Mouse (Mus musculus): ENCODE data around the gene Insl6. TPM values are rescaled to one million over a fixed set of nuclear protein-coding genes. Genes with fewer than 3 reads are reported as not detected.
A peak's percentile ranks its signal among the peaks of the same experiment; 100 is the strongest.

The Insl6 gene
- polyA plus RNA-seq, 1 experiment from 2014 or later, result 2.6 TPM

DNA sequence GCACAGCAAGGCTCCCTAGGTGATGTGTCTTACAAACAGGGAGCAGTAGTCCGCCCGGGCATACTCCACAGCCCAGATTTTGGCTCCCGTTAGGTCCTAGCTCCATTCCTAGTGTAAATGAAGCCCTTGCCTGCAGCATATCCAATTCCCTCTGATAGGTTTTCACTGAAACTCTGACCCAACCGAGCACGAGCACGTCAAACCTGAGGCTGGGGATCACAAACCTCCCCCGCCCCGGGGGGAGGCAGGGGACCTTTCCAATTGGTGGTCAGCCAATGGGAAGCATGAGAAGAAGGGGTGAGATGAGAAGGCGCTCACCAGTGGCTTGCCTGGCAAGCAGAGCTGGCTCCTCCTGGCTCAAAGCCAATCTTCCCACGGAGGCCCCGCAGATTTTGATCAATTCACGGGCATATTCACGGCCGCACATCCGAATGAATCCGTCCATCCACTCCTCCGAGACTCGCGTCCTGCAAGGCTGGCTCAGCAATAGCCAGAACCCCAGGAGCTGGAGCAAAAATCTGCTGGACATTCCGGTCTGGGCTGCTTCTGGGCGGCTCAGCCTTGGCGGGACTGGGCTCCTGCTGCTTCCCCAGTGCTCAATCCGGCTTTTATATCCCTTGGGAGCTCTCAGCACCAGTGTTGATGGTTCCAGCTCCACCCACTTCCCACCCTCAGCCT is 9.1 kb upstream of the Insl6 start, which contains the start of gene Rln1:
Gene Rln1 (minus strand): TSS at position 603 of the 678 bp plus-strand sequence.
- Histone ChIP-seq H3K27me3 (ENCODE audit: insufficient read depth, low read length) (peaks cover 19% of the 10 kb centered on the region), H3K4me3 (ENCODE audit: low read depth, low read length) (peak within 1 kb of the TSS; percentile 38), H3K4me1 (ENCODE audit: insufficient read depth) (peaks cover 7% of the 10 kb centered on the region; the same call in 1 of the 2 replicates), H3K36me3 (ENCODE audit: insufficient read depth) (no peaks in the 10 kb centered on the region), H3K4me2 (peak within 1 kb of the TSS; percentile 80), H3K9ac (peak within 1 kb of the TSS; percentile 60), H3K27ac (ENCODE audit: low read depth) (no peak within 1 kb of the TSS), H3K9me3 (ENCODE audit: low read depth, low read length) (no peaks in the 10 kb centered on the region)
- no peak for TF ChIP-seq CTCF (IDR thresholded peaks at IDR 0.05; ENCODE audit: low read depth)
- DNase-seq (peak; percentile 76), ATAC-seq (ENCODE audit: insufficient read depth) (peak; percentile 63; the same call in 1 of the 2 replicates)
- WGBS, result 2% methylated on average over 23 of the region's 23 CpGs

DNA sequence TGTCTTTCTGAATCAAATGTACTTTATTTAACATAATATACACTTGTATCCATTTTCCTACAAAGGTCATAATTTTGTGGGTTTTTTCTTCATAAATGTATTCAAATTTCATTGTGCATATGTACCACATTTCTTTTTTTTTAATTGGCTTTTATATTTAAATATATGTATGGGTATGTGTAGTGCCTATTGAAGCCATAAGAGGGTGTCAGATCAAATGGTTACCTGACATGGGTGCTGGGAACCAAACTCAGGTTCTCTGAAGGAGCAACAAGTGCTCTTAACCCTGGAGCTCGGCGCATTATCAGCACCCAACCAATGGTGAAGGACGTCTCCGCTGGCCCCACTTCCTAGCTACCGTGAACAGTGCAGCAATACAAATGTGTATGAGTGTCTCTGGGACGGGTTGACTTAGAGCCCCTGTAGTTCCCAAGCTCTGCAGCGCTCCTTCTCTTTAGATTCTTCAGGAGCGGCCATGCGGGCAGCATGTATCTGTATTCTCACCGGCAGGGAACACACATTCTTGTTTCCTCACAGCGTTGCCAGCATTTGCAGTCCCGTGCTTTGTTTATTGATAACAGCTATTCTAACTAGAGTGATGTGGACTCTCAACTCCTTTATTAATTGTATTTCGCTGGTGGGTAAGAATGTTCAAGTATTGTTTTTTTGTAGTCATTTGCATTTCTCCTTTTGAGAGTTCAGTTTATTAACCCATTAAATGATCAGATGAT is 1.8 kb upstream of the Insl6 start:
- 75% methylated on average over 13 of the region's 13 CpGs for WGBS

DNA sequence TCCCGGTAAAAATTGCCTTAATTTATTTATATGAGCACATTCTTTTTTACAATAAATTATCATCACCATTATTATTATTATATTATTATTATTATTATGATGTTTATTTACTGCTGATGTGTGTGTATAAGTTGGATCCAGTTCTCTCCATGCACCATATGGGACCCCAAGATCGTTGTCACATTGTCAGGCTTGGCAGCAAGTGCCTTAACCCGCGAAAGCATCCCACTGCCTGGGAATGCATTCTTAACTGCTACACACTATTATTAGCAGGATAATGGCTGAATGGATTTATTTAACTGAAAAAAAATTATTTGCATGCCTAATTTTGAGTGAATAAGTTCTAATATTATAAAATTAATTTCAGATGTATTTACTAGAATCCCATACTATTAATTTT is 1.2 kb upstream of the Insl6 start:
- Histone ChIP-seq H3K9me3 (ENCODE audit: low read depth, low read length) (no peaks in the 10 kb centered on the region), H3K9ac (no peak overlapping the region), H3K4me3 (ENCODE audit: low read depth, low read length) (no peak overlapping the region), H3K4me2 (no peak overlapping the region), H3K27ac (ENCODE audit: low read depth) (no peak overlapping the region), H3K4me1 (ENCODE audit: insufficient read depth) (peaks cover 4% of the 10 kb centered on the region; the same call in 1 of the 2 replicates), H3K36me3 (ENCODE audit: insufficient read depth) (no peaks in the 10 kb centered on the region), H3K27me3 (ENCODE audit: insufficient read depth, low read length) (no peaks in the 10 kb centered on the region)
- no peak for DNase-seq
- no peak for ATAC-seq (ENCODE audit: insufficient read depth)
- no peak for TF ChIP-seq CTCF (IDR thresholded peaks at IDR 0.05; ENCODE audit: low read depth)
- 83% methylated on average over 4 of the region's 4 CpGs for WGBS

More for the DNA sequence above, 1.8 kb upstream of the Insl6 start:
- Histone ChIP-seq H3K9me3 (ENCODE audit: low read depth, low read length) (no peaks in the 10 kb centered on the region), H3K4me3 (ENCODE audit: low read depth, low read length) (no peak overlapping the region), H3K4me2 (no peak overlapping the region), H3K9ac (no peak overlapping the region), H3K27me3 (ENCODE audit: insufficient read depth, low read length) (no peaks in the 10 kb centered on the region), H3K36me3 (ENCODE audit: insufficient read depth) (no peaks in the 10 kb centered on the region), H3K4me1 (ENCODE audit: insufficient read depth) (peaks cover 4% of the 10 kb centered on the region; the same call in 1 of the 2 replicates), H3K27ac (ENCODE audit: low read depth) (no peak overlapping the region)
- DNase-seq (no peak), ATAC-seq (ENCODE audit: insufficient read depth) (no peak)
- no peak for TF ChIP-seq CTCF (IDR thresholded peaks at IDR 0.05; ENCODE audit: low read depth)

DNA sequence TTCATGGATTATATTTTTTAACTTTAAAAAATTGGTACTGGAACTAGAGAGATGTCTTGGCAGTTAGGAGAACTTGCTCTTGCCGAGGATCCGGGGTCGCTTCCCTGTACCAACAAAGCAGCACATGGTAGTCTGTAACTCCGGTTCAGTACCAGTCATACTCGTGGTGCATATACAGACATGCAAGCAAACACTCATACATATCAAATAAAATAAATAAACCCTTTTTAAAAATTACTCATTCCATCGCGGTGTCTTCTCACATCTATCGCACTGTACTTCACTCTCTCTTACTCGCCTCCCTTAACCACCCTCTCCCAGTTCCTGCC is 660 bp upstream of the Insl6 start:
- peak overlapping the region; percentile 70 for H3K4me2 ChIP-seq
- ATAC-seq (ENCODE audit: insufficient read depth) (peak; percentile 41; the same call in 1 of the 2 replicates), DNase-seq (no peak)

DNA sequence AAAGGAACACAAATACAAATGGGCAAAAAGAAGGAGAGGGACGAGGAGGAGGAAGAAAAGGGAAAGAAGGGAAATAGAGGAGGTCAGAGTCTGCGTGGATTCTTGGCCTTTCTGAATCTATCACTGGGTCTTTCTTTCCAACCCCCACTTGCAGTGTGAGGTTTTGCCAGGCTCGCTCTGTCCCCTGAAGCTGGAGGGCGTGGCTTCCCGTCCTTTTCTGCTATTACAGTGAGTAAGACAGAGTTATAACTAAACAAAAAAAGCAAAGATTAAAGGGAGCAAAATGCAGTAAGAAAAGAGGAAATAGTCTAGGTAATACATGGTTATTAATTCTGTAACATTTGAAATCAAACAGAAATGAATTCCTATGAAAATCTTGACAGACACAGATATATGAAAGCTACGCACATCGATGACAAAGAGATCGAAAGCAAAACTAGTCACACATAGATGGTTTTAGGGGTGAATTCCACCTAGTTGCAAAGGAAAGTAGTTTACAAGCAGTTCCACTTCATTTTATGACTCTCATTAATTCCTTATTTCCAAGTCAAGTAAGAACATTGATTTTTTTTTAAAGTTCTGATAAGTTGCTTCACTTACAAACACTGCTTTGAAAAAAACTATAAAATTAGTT is 1.6 kb downstream of the Insl6 start:
- no peak overlapping the region for H3K27ac ChIP-seq (ENCODE audit: low read depth)
- DNase-seq, result no peak
- WGBS, result 65% methylated on average over 8 of the region's 8 CpGs

More for the DNA sequence above, 660 bp upstream of the Insl6 start:
- H3K9me3 ChIP-seq (ENCODE audit: low read depth, low read length), result no peaks in the 10 kb centered on the region
- peak overlapping the region; percentile 34 for H3K4me3 ChIP-seq (ENCODE audit: low read depth, low read length)
- H3K27ac ChIP-seq (ENCODE audit: low read depth), result no peak overlapping the region
- TF ChIP-seq CTCF (IDR thresholded peaks at IDR 0.05; ENCODE audit: low read depth), result no peak
- H3K36me3 ChIP-seq (ENCODE audit: insufficient read depth), result no peaks in the 10 kb centered on the region
- no peaks in the 10 kb centered on the region for H3K27me3 ChIP-seq (ENCODE audit: insufficient read depth, low read length)
- peaks cover 4% of the 10 kb centered on the region; the same call in 1 of the 2 replicates for H3K4me1 ChIP-seq (ENCODE audit: insufficient read depth)
- H3K9ac ChIP-seq, result peak overlapping the region; percentile 16; the same call in 1 of the 2 replicates
- 24% methylated on average over 9 of the region's 9 CpGs for WGBS

DNA sequence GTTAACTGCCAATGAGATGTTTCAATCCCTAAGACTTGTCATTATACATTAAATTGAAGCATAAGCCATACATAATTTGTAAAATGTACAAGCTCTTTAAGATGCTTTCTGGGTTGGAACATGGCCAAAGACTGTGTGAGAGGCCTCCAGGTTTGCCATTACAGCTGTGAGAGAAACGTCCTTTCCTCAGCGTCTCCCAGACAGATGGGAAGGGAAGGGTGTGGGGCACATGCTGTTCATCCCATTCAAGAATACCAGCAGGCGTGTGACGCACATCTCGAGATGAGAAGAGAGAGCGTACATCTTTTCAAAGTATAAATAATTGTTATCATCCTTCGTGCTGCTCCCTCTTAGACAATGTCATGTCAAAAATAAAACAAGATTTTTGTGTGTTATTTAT is 12.5 kb downstream of the Insl6 start:
- peaks cover 9% of the 10 kb centered on the region for H3K36me3 ChIP-seq (ENCODE audit: insufficient read depth)
- no peaks in the 10 kb centered on the region for H3K4me1 ChIP-seq (ENCODE audit: insufficient read depth)
- no peak overlapping the region for H3K4me2 ChIP-seq
- H3K27me3 ChIP-seq (ENCODE audit: insufficient read depth, low read length), result no peaks in the 10 kb centered on the region
- H3K9me3 ChIP-seq (ENCODE audit: low read depth, low read length), result no peaks in the 10 kb centered on the region
- ATAC-seq (ENCODE audit: insufficient read depth), result no peak
- H3K27ac ChIP-seq (ENCODE audit: low read depth), result no peak overlapping the region
- no peak for TF ChIP-seq CTCF (IDR thresholded peaks at IDR 0.05; ENCODE audit: low read depth)
- no peak overlapping the region for H3K4me3 ChIP-seq (ENCODE audit: low read depth, low read length)
- WGBS, result 65% methylated on average over 7 of the region's 7 CpGs
- DNase-seq, result no peak
- H3K9ac ChIP-seq, result no peak overlapping the region

More for the DNA sequence above, 1.6 kb downstream of the Insl6 start:
- no peaks in the 10 kb centered on the region for H3K9me3 ChIP-seq (ENCODE audit: low read depth, low read length)
- H3K4me2 ChIP-seq, result no peak overlapping the region
- no peak for TF ChIP-seq CTCF (IDR thresholded peaks at IDR 0.05; ENCODE audit: low read depth)
- H3K36me3 ChIP-seq (ENCODE audit: insufficient read depth), result no peaks in the 10 kb centered on the region
- no peak overlapping the region for H3K9ac ChIP-seq
- H3K27me3 ChIP-seq (ENCODE audit: insufficient read depth, low read length), result no peaks in the 10 kb centered on the region
- peaks cover 4% of the 10 kb centered on the region; the same call in 1 of the 2 replicates for H3K4me1 ChIP-seq (ENCODE audit: insufficient read depth)
- H3K4me3 ChIP-seq (ENCODE audit: low read depth, low read length), result no peak overlapping the region
- no peak for ATAC-seq (ENCODE audit: insufficient read depth)

DNA sequence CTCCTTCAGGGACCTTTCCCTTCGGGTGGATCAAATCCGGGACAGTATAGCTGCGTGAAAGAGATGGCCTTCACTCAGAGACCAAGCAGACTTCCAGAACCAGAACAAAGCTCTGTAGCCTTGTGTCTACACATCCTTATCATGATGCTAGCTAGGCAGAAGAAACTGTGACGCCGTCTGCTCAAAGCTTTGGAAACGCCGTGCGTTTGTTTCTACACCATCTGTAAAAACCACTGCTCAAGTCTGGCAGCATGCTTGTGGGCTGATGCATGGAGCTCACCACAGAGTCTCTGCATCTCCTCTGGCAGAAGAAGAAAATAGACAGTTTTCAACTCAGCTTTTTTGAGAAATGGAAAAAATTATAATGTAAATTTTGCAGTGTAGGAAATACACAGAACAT is 13.4 kb downstream of the Insl6 start:
- Histone ChIP-seq H3K27me3 (ENCODE audit: insufficient read depth, low read length) (no peaks in the 10 kb centered on the region), H3K4me1 (ENCODE audit: insufficient read depth) (no peaks in the 10 kb centered on the region), H3K4me3 (ENCODE audit: low read depth, low read length) (no peak overlapping the region), H3K9me3 (ENCODE audit: low read depth, low read length) (no peaks in the 10 kb centered on the region), H3K27ac (ENCODE audit: low read depth) (no peak overlapping the region), H3K9ac (no peak overlapping the region), H3K36me3 (ENCODE audit: insufficient read depth) (peaks cover 12% of the 10 kb centered on the region), H3K4me2 (no peak overlapping the region)
- no peak for ATAC-seq (ENCODE audit: insufficient read depth)
- TF ChIP-seq CTCF (IDR thresholded peaks at IDR 0.05; ENCODE audit: low read depth), result no peak
- no peak for DNase-seq
- WGBS, result 86% methylated on average over 8 of the region's 8 CpGs
